ENCODE assay signal across 9 mouse cellular contexts in the genomic region with DNA sequence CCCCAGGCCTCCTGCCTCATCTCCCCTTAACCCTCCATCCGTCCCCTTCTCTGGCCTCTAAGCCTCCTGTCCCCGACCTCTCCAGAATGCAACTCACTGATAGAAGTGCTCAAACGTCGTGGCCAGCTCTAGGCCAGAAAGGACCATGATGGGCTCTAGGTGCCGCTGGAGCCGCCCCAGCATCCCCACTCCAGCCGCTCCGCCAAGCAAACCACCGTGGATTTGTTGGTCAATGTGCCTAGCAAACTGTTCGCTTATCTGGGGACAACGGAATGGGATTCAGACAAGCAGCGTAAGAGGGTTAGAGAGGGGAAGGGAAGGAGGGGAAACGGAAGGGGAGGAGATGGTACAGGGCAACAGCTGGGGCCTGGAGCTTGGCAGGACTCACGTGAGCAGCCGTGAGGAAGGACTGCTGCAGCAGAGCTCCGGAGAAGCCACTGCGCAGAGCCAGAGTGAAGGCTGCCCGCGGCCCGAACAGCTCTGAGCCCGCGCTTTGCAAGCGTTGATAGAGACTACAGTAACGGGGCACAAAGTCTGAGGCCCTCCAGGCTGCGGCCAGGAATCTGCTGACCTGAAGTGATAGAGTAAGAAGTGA. TPM values are rescaled to one million over a fixed set of nuclear protein-coding genes. Genes with fewer than 3 reads are reported as not detected.
DNase-seq lines count a peak whose midpoint lies in the region; ATAC-seq and TF ChIP-seq lines count a peak whose summit lies in the region.
"Had no signal": no experiment of that assay in that cellular context is flagged by ENCODE, and none has a peak within 500 bp of the region (broad histone marks: within the 10 kb centered on the region; RNA-seq: fewer than 3 reads in every experiment).

No protein-coding gene starts in this region.

- H3K27me3 ChIP-seq in heart, adult 2 months (ENCODE audit: control insufficient read depth, insufficient read depth, low read length), result no peaks in the 10 kb centered on the region
- H3K27me3 ChIP-seq in MEL (ENCODE audit: control insufficient read depth in 1 of 2, insufficient read depth in 2 of 2, low read length in 2 of 2), result no peaks in the 10 kb centered on the region
- H3K27me3 ChIP-seq in hindbrain, embryonic 11.5 days (ENCODE audit: control insufficient read depth, insufficient read depth, low read length), result peaks cover 4% of the 10 kb centered on the region; the same call in 1 of the 2 replicates

- TF ChIP-seq POLR2A in heart, adult 2 months (IDR thresholded peaks at IDR 0.05; ENCODE audit: insufficient read depth, low read depth, low read length), result no peak
- TF ChIP-seq POLR2A in MEL (IDR thresholded peaks at IDR 0.05; ENCODE audit: control insufficient read depth in 1 of 2, insufficient read depth in 1 of 2, low read depth in 1 of 2, low read length in 2 of 2, poor library complexity in 1 of 2), result peak; percentile 50 to 66; a peak in 2 of 4 replicates

- no peaks in the 10 kb centered on the region for H3K79me2 ChIP-seq in heart, adult 2 months (replicated peaks; ENCODE audit: control insufficient read depth, insufficient read depth, low read length)
- H3K79me2 ChIP-seq in MEL (ENCODE audit: control insufficient read depth, insufficient read depth, low read length, poor library complexity) (no peaks in the 10 kb centered on the region), macrophage (ENCODE audit: inconsistent target) (peaks cover 6% of the 10 kb centered on the region; the same call in 1 of the 2 replicates)

- H3K36me3 ChIP-seq in heart, adult 2 months (ENCODE audit: control insufficient read depth, insufficient read depth, low read length), result no peaks in the 10 kb centered on the region
- H3K36me3 ChIP-seq in MEL (ENCODE audit: control insufficient read depth in 1 of 2, insufficient read depth in 2 of 2, low read length in 2 of 2) (no peaks in the 10 kb centered on the region), macrophage (ENCODE audit: inconsistent target) (peaks cover 5% of the 10 kb centered on the region; the same call in 1 of the 2 replicates)
- H3K36me3 ChIP-seq in hindbrain, embryonic 11.5 days (ENCODE audit: control insufficient read depth, insufficient read depth, low read length), result no peaks in the 10 kb centered on the region

- no peak for DNase-seq in heart, adult 2 months
- DNase-seq in heart, adult 9 months (ENCODE audit: low spot score in 2 of 2), result no peak
- peak; percentile 82 for DNase-seq in MEL (ENCODE audit: low read depth, low spot score)
- DNase-seq in hindbrain, embryonic 11.5 days (ENCODE audit: low spot score), result peak; percentile 26
- DNase-seq in urinary bladder, postnatal 10 days (ENCODE audit: low spot score), result no peak
- no peak for DNase-seq in left cerebral cortex, postnatal 25 days (ENCODE audit: low spot score in 2 of 2)
- no peak for DNase-seq in gastrocnemius, postnatal 25 days
- DNase-seq: kidney, postnatal 4 days had no signal

- no peak for ATAC-seq in hindbrain, embryonic 11.5 days (ENCODE audit: low FRiP score)

- intact Hi-C loops in heart, adult 2 months (cut with DNase I), result no loop called here
- intact Hi-C loops in left cerebral cortex, postnatal 25 days (cut with DNase I), result no loop called here

- 37% methylated on average over 25 of the region's 25 CpGs for WGBS in heart, adult 2 months
- 46% methylated on average over 25 of the region's 25 CpGs for WGBS in hindbrain, embryonic 11.5 days
- WGBS in macrophage (ENCODE audit: missing documents), result 35% methylated on average over 25 of the region's 25 CpGs

- H3K9ac ChIP-seq in heart, adult 2 months (ENCODE audit: low read depth, low read length), result peak overlapping the region; percentile 11
- H3K9ac ChIP-seq in MEL (ENCODE audit: control insufficient read depth, low read depth, low read length, poor library complexity, severe bottlenecking), result peak overlapping the region; percentile 67
- H3K9ac ChIP-seq in hindbrain, embryonic 11.5 days (ENCODE audit: low read depth, low read length), result no peak overlapping the region

- no peak overlapping the region for H3K4me3 ChIP-seq in heart, adult 2 months
- peak overlapping the region; percentile 54 to 58 for H3K4me3 ChIP-seq in MEL (ENCODE audit: control insufficient read depth in 1 of 2, insufficient read depth in 1 of 2, low read depth in 2 of 2, low read length in 2 of 2)
- H3K4me3 ChIP-seq in hindbrain, embryonic 11.5 days (ENCODE audit: low read depth, low read length), result no peak overlapping the region
- H3K4me3 ChIP-seq in macrophage (ENCODE audit: inconsistent target), result peak overlapping the region; percentile 49

- no peak overlapping the region; the same call in 1 of the 2 replicates for H3K4me2 ChIP-seq in hindbrain, embryonic 11.5 days (replicated peaks; ENCODE audit: low read depth, low read length)

- no peaks in the 10 kb centered on the region for H3K4me1 ChIP-seq in heart, adult 2 months (ENCODE audit: control insufficient read depth, insufficient read depth, low read length)
- peaks cover 0 to 3% of the 10 kb centered on the region in 2 experiments; a peak in 1 of 4 replicates for H3K4me1 ChIP-seq in MEL (ENCODE audit: control insufficient read depth in 1 of 2, insufficient read depth in 2 of 2, low read length in 2 of 2)
- H3K4me1 ChIP-seq in hindbrain, embryonic 11.5 days (replicated peaks; ENCODE audit: control insufficient read depth, insufficient read depth, low read length), result no peaks in the 10 kb centered on the region

- TF ChIP-seq RAD21 in MEL (IDR thresholded peaks at IDR 0.05; ENCODE audit: low read depth, low read length), result no peak

- no peak for TF ChIP-seq EP300 in heart, adult 2 months (IDR thresholded peaks at IDR 0.05; ENCODE audit: insufficient read depth, low read depth, low read length)
- TF ChIP-seq EP300 in MEL (IDR thresholded peaks at IDR 0.05; ENCODE audit: low read depth in 1 of 2, low read length in 2 of 2), result no peak

- no peak for TF ChIP-seq CTCF in heart, adult 2 months (IDR thresholded peaks at IDR 0.05)
- TF ChIP-seq CTCF in MEL (IDR thresholded peaks at IDR 0.05 in 2 of 3, conservative IDR thresholded peaks at IDR 0.05 in 1 of 3; ENCODE audit: control insufficient read depth in 1 of 3, insufficient read depth in 1 of 3, low read depth in 2 of 3, low read length in 3 of 3, poor library complexity in 1 of 3, severe bottlenecking in 1 of 3), result no peak

- H3K27ac ChIP-seq in heart, adult 2 months, result no peak overlapping the region
- H3K27ac ChIP-seq in MEL (ENCODE audit: control insufficient read depth, low read depth, low read length), result peak overlapping the region; percentile 13
- H3K27ac ChIP-seq in hindbrain, embryonic 11.5 days (ENCODE audit: low read depth, low read length), result no peak overlapping the region
- H3K27ac ChIP-seq in macrophage, result peak overlapping the region; percentile 48

- H3K9me3 ChIP-seq in MEL (replicated peaks; ENCODE audit: insufficient read depth, low read length), result no peaks in the 10 kb centered on the region
- no peaks in the 10 kb centered on the region for H3K9me3 ChIP-seq in hindbrain, embryonic 11.5 days (ENCODE audit: control insufficient read depth, low read length)

RNA-seq across cellular contexts. Expression of a gene that starts 24.0 kb away (rescaled TPM):
- total RNA-seq in heart, adult 2 months (2021), result 1 to 10 TPM; 1.8 to 1.9 TPM
- polyA plus RNA-seq in heart, adult 2 months (2012; rRNA removed), result 0.80 and 0.97 TPM in 2 replicates
- 37.2 and 40.8 TPM in 2 replicates for total RNA-seq in MEL (2012; rRNA removed)
- polyA plus RNA-seq in MEL (2012; ENCODE audit: insufficient read depth in 1 of 2, insufficient read length in 2 of 2, low read depth in 1 of 2, low replicate concordance in 2 of 2, missing spikeins in 1 of 2), result 10 to 100 TPM in 1 of 2 experiments, not detected in 1; 86.5 TPM
- 59.7 and 64.7 TPM in 2 replicates for polyA plus RNA-seq in hindbrain, embryonic 11.5 days (2014; fragmentation: Nextera tagmentation; extraction: Ambion mirVana)
- total RNA-seq in macrophage (2018; cell fraction: chromatin; rRNA removed), result under 1 TPM in 2 of 26 experiments, not detected in 24; 0.60 to 0.98 TPM
- total RNA-seq in macrophage (2018; cell fraction: cytosol; rRNA removed), result 1 to 10 TPM in 10 of 26 experiments, under 1 TPM in 16; 0.18 to 1.9 (median 0.73) TPM
- 1 to 10 TPM in 3 of 26 experiments, under 1 TPM in 5, not detected in 18; 0.52 to 4.1 (median 0.87) TPM for total RNA-seq in macrophage (2018; cell fraction: nucleus; rRNA removed)
- 0.57 to 9.8 TPM (median 0.97 TPM) in 3 replicates for polyA plus RNA-seq in macrophage (2018)
- total RNA-seq in left cerebral cortex, postnatal 25 days (2021), result 1 to 10 TPM; 3.2 to 3.6 TPM
- 1 to 10 TPM; 4.5 to 5.4 TPM for total RNA-seq in gastrocnemius, postnatal 25 days (2021)

RNA-seq across cellular contexts. Expression of a gene that starts 25.7 kb away (rescaled TPM):
- 10 to 100 TPM; 21.6 to 21.9 TPM for total RNA-seq in heart, adult 2 months (2021)
- polyA plus RNA-seq in heart, adult 2 months (2012; rRNA removed), result 20.1 and 22.7 TPM in 2 replicates
- 3.6 TPM in 2 replicates for total RNA-seq in MEL (2012; rRNA removed)
- polyA plus RNA-seq in MEL (2012; ENCODE audit: insufficient read depth in 1 of 2, insufficient read length in 2 of 2, low read depth in 1 of 2, low replicate concordance in 2 of 2, missing spikeins in 1 of 2) (10 to 100 TPM in 1 of 2 experiments, not detected in 1; 10.7 TPM), macrophage (2018) (8.0 to 13.4 TPM (median 8.8 TPM) in 3 replicates)
- 4.7 and 4.8 TPM in 2 replicates for polyA plus RNA-seq in hindbrain, embryonic 11.5 days (2014; fragmentation: Nextera tagmentation; extraction: Ambion mirVana)
- 100 to 1,000 TPM in 9 of 26 experiments, 10 to 100 TPM in 17; 17.7 to 142 (median 86.9) TPM for total RNA-seq in macrophage (2018; cell fraction: chromatin; rRNA removed)
- 10 to 100 TPM in 15 of 26 experiments, 1 to 10 TPM in 11; 5.6 to 17.4 (median 11.2) TPM for total RNA-seq in macrophage (2018; cell fraction: cytosol; rRNA removed)
- total RNA-seq in macrophage (2018; cell fraction: nucleus; rRNA removed), result 10 to 100 TPM; 11.9 to 96.2 (median 39.5) TPM
- total RNA-seq in left cerebral cortex, postnatal 25 days (2021), result 10 to 100 TPM; 55.8 to 59.3 TPM
- total RNA-seq in gastrocnemius, postnatal 25 days (2021), result 10 to 100 TPM; 11.7 to 12.1 TPM

RNA-seq across cellular contexts. Expression of a gene that starts 33.0 kb away (rescaled TPM):
- total RNA-seq in heart, adult 2 months (2021), result under 1 TPM; 0.16 to 0.23 TPM
- 0.21 and 0.23 TPM in 2 replicates for polyA plus RNA-seq in heart, adult 2 months (2012; rRNA removed)
- not detected in 2 replicates for total RNA-seq in MEL (2012; rRNA removed)
- under 1 TPM in 1 of 2 experiments, not detected in 1; 0.08 TPM for polyA plus RNA-seq in MEL (2012; ENCODE audit: insufficient read depth in 1 of 2, insufficient read length in 2 of 2, low read depth in 1 of 2, low replicate concordance in 2 of 2, missing spikeins in 1 of 2)
- 2.3 and 2.4 TPM in 2 replicates for polyA plus RNA-seq in hindbrain, embryonic 11.5 days (2014; fragmentation: Nextera tagmentation; extraction: Ambion mirVana)
- total RNA-seq in macrophage (2018; cell fraction: chromatin; rRNA removed), result under 1 TPM in 1 of 26 experiments, not detected in 25; 0.13 TPM
- total RNA-seq in macrophage (2018; cell fraction: cytosol; rRNA removed), result under 1 TPM in 1 of 26 experiments, not detected in 25; 0.03 TPM
- total RNA-seq in macrophage (2018; cell fraction: nucleus; rRNA removed), result under 1 TPM in 2 of 26 experiments, not detected in 24; 0.07 to 0.08 TPM
- polyA plus RNA-seq in macrophage (2018), result not detected in 3 replicates
- total RNA-seq in left cerebral cortex, postnatal 25 days (2021), result 100 to 1,000 TPM; 133 to 141 TPM
- total RNA-seq in gastrocnemius, postnatal 25 days (2021), result 1 to 10 TPM in 1 of 2 experiments, under 1 TPM in 1; 0.77 to 1.4 TPM

RNA-seq across cellular contexts. Expression of a gene that starts 35.5 kb away (rescaled TPM):
- total RNA-seq in heart, adult 2 months (2021), result 100 to 1,000 TPM in 1 of 2 experiments, 10 to 100 TPM in 1; 91.5 to 106 TPM
- 223 and 227 TPM in 2 replicates for polyA plus RNA-seq in heart, adult 2 months (2012; rRNA removed)
- 38.9 and 43.9 TPM in 2 replicates for total RNA-seq in MEL (2012; rRNA removed)
- polyA plus RNA-seq in MEL (2012; ENCODE audit: insufficient read depth in 1 of 2, insufficient read length in 2 of 2, low read depth in 1 of 2, low replicate concordance in 2 of 2, missing spikeins in 1 of 2) (100 to 1,000 TPM in 1 of 2 experiments, not detected in 1; 114 TPM), macrophage (2018) (15.1 to 25.6 TPM (median 25.2 TPM) in 3 replicates)
- 5.1 and 8.2 TPM in 2 replicates for polyA plus RNA-seq in hindbrain, embryonic 11.5 days (2014; fragmentation: Nextera tagmentation; extraction: Ambion mirVana)
- total RNA-seq in macrophage (2018; cell fraction: chromatin; rRNA removed), result 10 to 100 TPM; 11.4 to 46.5 (median 20.8) TPM
- 10 to 100 TPM; 17.0 to 48.7 (median 22.0) TPM for total RNA-seq in macrophage (2018; cell fraction: cytosol; rRNA removed)
- total RNA-seq in macrophage (2018; cell fraction: nucleus; rRNA removed), result 10 to 100 TPM; 12.3 to 41.6 (median 22.8) TPM
- 10 to 100 TPM; 58.8 to 63.8 TPM for total RNA-seq in left cerebral cortex, postnatal 25 days (2021)
- total RNA-seq in gastrocnemius, postnatal 25 days (2021), result 10 to 100 TPM; 64.6 to 85.8 TPM

Comparison
In these comparisons a context has a peak if more than half of its experiments do, and no peak if none do; other contexts are left out.
1. DNase-seq: peak in MEL (single experiment) and hindbrain, embryonic 11.5 days (single experiment); none in heart, adult 2 months (0 of 2), heart, adult 9 months (0 of 2), urinary bladder, postnatal 10 days (single experiment), left cerebral cortex, postnatal 25 days (0 of 2) and gastrocnemius, postnatal 25 days (single experiment).
2. H3K27ac ChIP-seq: peak in MEL (single experiment) and macrophage (single experiment); none in heart, adult 2 months (single experiment) and hindbrain, embryonic 11.5 days (single experiment).
3. H3K4me3 ChIP-seq: peak in MEL (2 of 2) and macrophage (single experiment); none in heart, adult 2 months (single experiment) and hindbrain, embryonic 11.5 days (single experiment).
4. RNA of a gene that starts 33.0 kb away (total RNA-seq): 133 to 141 TPM in left cerebral cortex, postnatal 25 days; 0.77 to 1.4 TPM in gastrocnemius, postnatal 25 days, 0.16 to 0.23 TPM in heart, adult 2 months and not detected in MEL; every median in the first group is over 10 times any median in the second.